Mouse (Mus musculus) cerebellum, adult 2 months (tissue): ENCODE results near the gene Tgfbr3.

Experiments used
- CTCF ChIP-seq: fragments of 200-500 bp; IDR thresholded peaks from 2 replicates; pipeline ENCODE4 v1.5.1; 2011; ENCODE audit warnings: low read depth, mild to moderate bottlenecking, control low read depth, low read length, moderate library complexity, borderline replicate concordance; ENCODE audit not compliant: insufficient read depth
- POLR2A ChIP-seq: fragments of 200-500 bp; IDR thresholded peaks from 2 replicates; pipeline ENCODE4 v1.6.1; 2011; ENCODE audit warnings: low read length, control low read depth, borderline replicate concordance; ENCODE audit not compliant: insufficient read depth

- TF ChIP-seq POLR2A (no peak), CTCF (no peak)
Observed at GRCm38 (mm10) chr5:107227580-107227979, 61.8 kb downstream of the Tgfbr3 start.
